11 mouse cellular contexts compared by ENCODE assay signal in the genomic region with DNA sequence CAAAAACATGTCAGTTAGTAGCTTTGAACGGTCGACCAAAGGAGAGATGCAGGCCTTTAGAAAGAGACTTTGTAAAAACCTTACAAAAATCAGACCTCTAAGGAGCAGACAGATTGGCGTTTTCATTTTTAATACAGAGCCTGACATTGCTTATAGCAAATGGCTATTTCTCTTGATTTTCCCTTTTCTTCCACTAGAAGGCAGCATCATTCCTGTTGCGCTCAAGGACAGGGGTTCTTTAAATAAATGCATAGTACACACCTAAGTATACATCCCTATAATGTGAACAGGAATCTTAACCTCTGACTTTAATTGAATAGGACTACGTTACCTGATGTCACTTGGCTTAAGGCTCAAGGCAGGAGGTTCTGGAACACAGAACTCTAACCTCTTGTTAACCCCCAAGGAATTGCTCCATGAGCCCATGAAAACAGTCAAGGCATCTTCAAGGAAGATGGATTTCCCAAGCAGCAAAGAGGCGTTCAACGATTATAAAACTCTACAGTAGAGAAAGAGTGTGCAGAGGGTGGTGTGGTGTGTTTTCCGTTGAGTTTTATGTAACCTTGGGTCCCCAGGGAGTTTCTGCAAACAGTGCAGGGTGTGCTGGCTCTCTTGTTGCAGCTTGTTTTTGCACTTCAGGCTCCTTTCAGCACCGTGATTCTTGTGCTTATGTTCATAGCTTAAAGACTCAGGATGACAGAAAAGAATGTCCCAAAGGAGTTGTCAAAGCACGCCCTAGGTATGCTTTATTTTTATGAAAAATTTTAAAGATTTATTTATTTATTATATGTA.
DNase-seq lines count a peak whose midpoint lies in the region; ATAC-seq and TF ChIP-seq lines count a peak whose summit lies in the region.
"Had no signal": no experiment of that assay in that cellular context is flagged by ENCODE, and none has a peak within 500 bp of the region (broad histone marks: within the 10 kb centered on the region; RNA-seq: fewer than 3 reads in every experiment).

No protein-coding gene starts in this region.

- TF ChIP-seq EP300 in MEL (IDR thresholded peaks at IDR 0.05; ENCODE audit: low read depth in 1 of 2, low read length in 2 of 2): no peak

- no peak overlapping the region for H3K9ac ChIP-seq in forebrain, embryonic 14.5 days (ENCODE audit: low read length)
- no peak overlapping the region for H3K9ac ChIP-seq in forebrain, embryonic 11.5 days (ENCODE audit: low read length)
- H3K9ac ChIP-seq in liver, adult 2 months (ENCODE audit: low read depth, low read length): no peak overlapping the region
- no peak overlapping the region for H3K9ac ChIP-seq in liver, embryonic 12.5 days
- H3K9ac ChIP-seq in MEL (ENCODE audit: control insufficient read depth, low read depth, low read length, poor library complexity, severe bottlenecking): no peak overlapping the region
- H3K9ac ChIP-seq: heart, embryonic 13.5 days; liver, embryonic 13.5 days; neural tube, embryonic 13.5 days had no signal

- no peaks in the 10 kb centered on the region for H3K4me1 ChIP-seq in forebrain, embryonic 14.5 days (ENCODE audit: control insufficient read depth, insufficient read depth, low read length)
- no peaks in the 10 kb centered on the region for H3K4me1 ChIP-seq in forebrain, embryonic 11.5 days (replicated peaks; ENCODE audit: control insufficient read depth, insufficient read depth, low read length)
- H3K4me1 ChIP-seq in liver, adult 2 months (ENCODE audit: control insufficient read depth, insufficient read depth, low read length): no peaks in the 10 kb centered on the region; the same call in 1 of the 2 replicates
- no peaks in the 10 kb centered on the region for H3K4me1 ChIP-seq in liver, embryonic 12.5 days
- H3K4me1 ChIP-seq in MEL (ENCODE audit: control insufficient read depth in 1 of 2, insufficient read depth in 2 of 2, low read length in 2 of 2): no peaks in the 10 kb centered on the region
- H3K4me1 ChIP-seq: heart, embryonic 13.5 days; liver, embryonic 13.5 days; neural tube, embryonic 13.5 days had no signal

- TF ChIP-seq CTCF in liver, adult 2 months (IDR thresholded peaks at IDR 0.05; ENCODE audit: low read depth, low read length): no peak; the same call in 1 of the 2 replicates
- TF ChIP-seq CTCF in MEL (IDR thresholded peaks at IDR 0.05 in 2 of 3, conservative IDR thresholded peaks at IDR 0.05 in 1 of 3; ENCODE audit: control insufficient read depth in 1 of 3, insufficient read depth in 1 of 3, low read depth in 2 of 3, low read length in 3 of 3, poor library complexity in 1 of 3, severe bottlenecking in 1 of 3): peak in 2 of 3 experiments; percentile 30 to 44; a peak in 3 of 6 replicates

- H3K79me2 ChIP-seq in liver, adult 2 months (ENCODE audit: control insufficient read depth, insufficient read depth, low read length): no peaks in the 10 kb centered on the region
- no peaks in the 10 kb centered on the region for H3K79me2 ChIP-seq in MEL (ENCODE audit: control insufficient read depth, insufficient read depth, low read length, poor library complexity)

- TF ChIP-seq RAD21 in MEL (IDR thresholded peaks at IDR 0.05; ENCODE audit: low read depth, low read length): peak; percentile 24

- DNase-seq in forebrain, embryonic 14.5 days (ENCODE audit: low spot score): peak; percentile 19
- DNase-seq in forebrain, embryonic 11.5 days (ENCODE audit: low spot score): no peak
- peak; percentile 32 for DNase-seq in liver, adult 2 months (ENCODE audit: extremely low read depth, low read depth, low spot score)
- DNase-seq in MEL (ENCODE audit: low read depth, low spot score): peak; percentile 12
- no peak for DNase-seq in left cerebral cortex, postnatal 14 days (ENCODE audit: low spot score in 2 of 2)
- no peak for DNase-seq in urinary bladder, postnatal 4 days (ENCODE audit: low spot score in 2 of 2)
- DNase-seq: liver, embryonic 13.5 days had no signal

- intact Hi-C loops in left cerebral cortex, postnatal 14 days (cut with DNase I): no loop called here

- H3K9me3 ChIP-seq in forebrain, embryonic 14.5 days (replicated peaks; ENCODE audit: control insufficient read depth, low read length): no peaks in the 10 kb centered on the region
- H3K9me3 ChIP-seq in forebrain, embryonic 11.5 days (ENCODE audit: control insufficient read depth, low read length): no peaks in the 10 kb centered on the region
- H3K9me3 ChIP-seq in liver, embryonic 12.5 days (replicated peaks): no peaks in the 10 kb centered on the region
- no peaks in the 10 kb centered on the region for H3K9me3 ChIP-seq in MEL (replicated peaks; ENCODE audit: insufficient read depth, low read length)
- H3K9me3 ChIP-seq: heart, embryonic 13.5 days; liver, embryonic 13.5 days; neural tube, embryonic 13.5 days had no signal

- H3K27me3 ChIP-seq in forebrain, embryonic 14.5 days (replicated peaks; ENCODE audit: control insufficient read depth, insufficient read depth, low read length): no peaks in the 10 kb centered on the region
- no peaks in the 10 kb centered on the region for H3K27me3 ChIP-seq in forebrain, embryonic 11.5 days (ENCODE audit: control insufficient read depth, insufficient read depth, low read length)
- H3K27me3 ChIP-seq in liver, adult 2 months (ENCODE audit: control insufficient read depth, insufficient read depth, low read length): no peaks in the 10 kb centered on the region
- H3K27me3 ChIP-seq in liver, embryonic 12.5 days (replicated peaks): no peaks in the 10 kb centered on the region
- peaks cover 0 to 1% of the 10 kb centered on the region in 2 experiments; a peak in 1 of 4 replicates for H3K27me3 ChIP-seq in MEL (ENCODE audit: control insufficient read depth in 1 of 2, insufficient read depth in 2 of 2, low read length in 2 of 2)
- H3K27me3 ChIP-seq: heart, embryonic 13.5 days; liver, embryonic 13.5 days; neural tube, embryonic 13.5 days had no signal

- H3K36me3 ChIP-seq in forebrain, embryonic 14.5 days (ENCODE audit: control insufficient read depth, insufficient read depth, low read length): no peaks in the 10 kb centered on the region
- H3K36me3 ChIP-seq in forebrain, embryonic 11.5 days (ENCODE audit: control insufficient read depth, insufficient read depth, low read length): no peaks in the 10 kb centered on the region
- no peaks in the 10 kb centered on the region for H3K36me3 ChIP-seq in liver, adult 2 months (ENCODE audit: control insufficient read depth, insufficient read depth, low read length)
- no peaks in the 10 kb centered on the region for H3K36me3 ChIP-seq in liver, embryonic 12.5 days
- H3K36me3 ChIP-seq in MEL (ENCODE audit: control insufficient read depth in 1 of 2, insufficient read depth in 2 of 2, low read length in 2 of 2): no peaks in the 10 kb centered on the region
- H3K36me3 ChIP-seq: heart, embryonic 13.5 days; liver, embryonic 13.5 days; neural tube, embryonic 13.5 days had no signal

- H3K27ac ChIP-seq in forebrain, embryonic 14.5 days (ENCODE audit: low read depth, low read length): no peak overlapping the region
- H3K27ac ChIP-seq in forebrain, embryonic 11.5 days (ENCODE audit: low read depth, low read length): no peak overlapping the region
- H3K27ac ChIP-seq in liver, adult 2 months (replicated peaks; ENCODE audit: insufficient read depth, low read depth, low read length): no peak overlapping the region
- H3K27ac ChIP-seq in liver, embryonic 12.5 days: no peak overlapping the region
- H3K27ac ChIP-seq in MEL (ENCODE audit: control insufficient read depth, low read depth, low read length): no peak overlapping the region
- H3K27ac ChIP-seq: heart, embryonic 13.5 days; liver, embryonic 13.5 days; neural tube, embryonic 13.5 days had no signal

- 74% methylated on average over 10 of the region's 10 CpGs for WGBS in forebrain, embryonic 14.5 days
- 71% methylated on average over 10 of the region's 10 CpGs for whole genome bisulfite sequencing in forebrain, embryonic 11.5 days
- WGBS in liver, adult 2 months: 73% methylated on average over 10 of the region's 10 CpGs
- WGBS in liver, embryonic 12.5 days (ENCODE audit: insufficient replicate concordance): 55% methylated on average over 10 of the region's 10 CpGs

- H3K4me3 ChIP-seq in forebrain, embryonic 14.5 days (ENCODE audit: low read depth, low read length): no peak overlapping the region
- no peak overlapping the region for H3K4me3 ChIP-seq in forebrain, embryonic 11.5 days (ENCODE audit: low read depth, low read length)
- no peak overlapping the region for H3K4me3 ChIP-seq in liver, adult 2 months (ENCODE audit: insufficient read depth, low read depth, low read length)
- H3K4me3 ChIP-seq in liver, embryonic 12.5 days: no peak overlapping the region
- H3K4me3 ChIP-seq in MEL (ENCODE audit: control insufficient read depth in 1 of 2, insufficient read depth in 1 of 2, low read depth in 2 of 2, low read length in 2 of 2): no peak overlapping the region
- H3K4me3 ChIP-seq: heart, embryonic 13.5 days; liver, embryonic 13.5 days; neural tube, embryonic 13.5 days had no signal

- no peak for TF ChIP-seq POLR2A in liver, adult 2 months (IDR thresholded peaks at IDR 0.05; ENCODE audit: extremely low read depth, insufficient read depth, low read length)
- no peak for TF ChIP-seq POLR2A in MEL (IDR thresholded peaks at IDR 0.05; ENCODE audit: control insufficient read depth in 1 of 2, insufficient read depth in 1 of 2, low read depth in 1 of 2, low read length in 2 of 2, poor library complexity in 1 of 2)

- ATAC-seq in forebrain, embryonic 14.5 days: no peak
- ATAC-seq in forebrain, embryonic 11.5 days (replicated peaks; ENCODE audit: low FRiP score): no peak
- no peak for ATAC-seq in liver, embryonic 12.5 days
- ATAC-seq in megakaryocyte-erythroid progenitor cell, adult 5-6 weeks (replicated peaks; ENCODE audit: low FRiP score, low TSS enrichment, poor library complexity, severe bottlenecking): peak; percentile 73

- no peak overlapping the region for H3K4me2 ChIP-seq in forebrain, embryonic 14.5 days (ENCODE audit: low read length)
- H3K4me2 ChIP-seq in forebrain, embryonic 11.5 days (ENCODE audit: low read depth, low read length, severe bottlenecking): no peak overlapping the region
- no peak overlapping the region for H3K4me2 ChIP-seq in liver, embryonic 12.5 days
- H3K4me2 ChIP-seq: heart, embryonic 13.5 days; liver, embryonic 13.5 days; neural tube, embryonic 13.5 days had no signal

TF ChIP-seq in MEL, 35 proteins besides CTCF, POLR2A, EP300 and RAD21 (continues in another document):
- no peak for TF ChIP-seq JUND (IDR thresholded peaks at IDR 0.05; ENCODE audit: low read depth, low read length)
- no peak for TF ChIP-seq TCF12 (IDR thresholded peaks at IDR 0.05; ENCODE audit: low read depth, low read length)
- TF ChIP-seq RCOR1 (IDR thresholded peaks at IDR 0.05; ENCODE audit: low read depth, low read length): no peak
- TF ChIP-seq GABPA (IDR thresholded peaks at IDR 0.05; ENCODE audit: low read depth, low read length): no peak
- peak; percentile 46 for TF ChIP-seq SMC3 (IDR thresholded peaks at IDR 0.05; ENCODE audit: low read depth, low read length)
- 0 out of 2 replicates have a peak, but pooled peaks have one; percentile 9 for TF ChIP-seq ZC3H11A (IDR thresholded peaks at IDR 0.05; ENCODE audit: low read depth, low read length)
- no peak for TF ChIP-seq MYB (IDR thresholded peaks at IDR 0.05; ENCODE audit: low read depth, low read length)
- no peak for TF ChIP-seq ETS1 (IDR thresholded peaks at IDR 0.05; ENCODE audit: low read depth, low read length)
- TF ChIP-seq CHD2 (IDR thresholded peaks at IDR 0.05; ENCODE audit: low read length): no peak
- no peak for TF ChIP-seq USF1 (IDR thresholded peaks at IDR 0.05; ENCODE audit: low read depth, low read length)

Comparison
In these comparisons a context has a peak if more than half of its experiments do, and no peak if none do; other contexts are left out.
1. DNase-seq: peak in forebrain, embryonic 14.5 days (single experiment), liver, adult 2 months (single experiment) and MEL (single experiment); none in forebrain, embryonic 11.5 days (single experiment), left cerebral cortex, postnatal 14 days (0 of 2) and urinary bladder, postnatal 4 days (0 of 2).